Mouse (Mus musculus) CH12.LX (cell line): ENCODE data around the gene Sdc4. TPM values are rescaled to one million over a fixed set of nuclear protein-coding genes. Genes with fewer than 3 reads are reported as not detected.

Experiments
- DNase-seq: peaks from one replicate; pipeline ENCODE4 v3.0.0-alpha.2; 2013; ENCODE audit errors: extremely low read depth
- H3K27ac ChIP-seq: 2 replicates; pipeline ENCODE4 v1.5.1; 2012; ENCODE audit warnings: low read depth, mild to moderate bottlenecking, control low read depth, moderate library complexity; ENCODE audit not compliant: insufficient read depth
- H3K27me3 ChIP-seq: replicated peaks from 2 replicates; pipeline ENCODE3; 2012; ENCODE audit warnings: inconsistent platforms
- H3K36me3 ChIP-seq, 2 experiments: replicated peaks in 1 of 2; 2 replicates each; pipeline versions ENCODE3 to v1.6.1; 2012; ENCODE audit warnings: inconsistent platforms in 1 of 2, low read length in 1 of 2, mild to moderate bottlenecking in 1 of 2, mixed read lengths in 1 of 2, moderate library complexity in 1 of 2; ENCODE audit not compliant: control insufficient read depth in 1 of 2, insufficient read depth in 1 of 2
- H3K4me1 ChIP-seq, 2 experiments: 2 replicates each; pipeline ENCODE4 v1.6.1; 2012; ENCODE audit warnings: inconsistent platforms in 1 of 2, moderate library complexity in 1 of 2; ENCODE audit not compliant: insufficient read depth in 2 of 2, control insufficient read depth in 1 of 2
- H3K4me2 ChIP-seq: 2 replicates; pipeline ENCODE4 v1.6.1; 2012; ENCODE audit warnings: low read depth, mild to moderate bottlenecking, control low read depth; ENCODE audit not compliant: poor library complexity, insufficient read depth, severe bottlenecking
- H3K4me3 ChIP-seq, 3 experiments: fragments of 150-350 bp in 1 of 3; sonication (generic) in 1 of 3; replicated peaks in 1 of 3; 2 replicates each; pipeline versions ENCODE3 to v1.5.1; 2011 to 2012; ENCODE audit warnings: low read depth in 2 of 3, low read length in 2 of 3, mild to moderate bottlenecking in 2 of 3, moderate library complexity in 2 of 3, control low read depth in 1 of 3, improper control_type of control experiment in 1 of 3, inconsistent platforms in 1 of 3, mixed read lengths in 1 of 3; ENCODE audit not compliant: poor library complexity in 1 of 3
- H3K79me2 ChIP-seq: replicated peaks from 2 replicates; pipeline ENCODE4 v1.6.1; 2012; ENCODE audit warnings: mild to moderate bottlenecking, moderate library complexity; ENCODE audit not compliant: control insufficient read depth, poor library complexity, insufficient read depth, severe bottlenecking; ENCODE audit errors: extremely low read depth
- H3K9ac ChIP-seq: 2 replicates; pipeline ENCODE4 v1.6.1; 2012; ENCODE audit warnings: low read depth, mild to moderate bottlenecking, control low read depth, moderate library complexity; ENCODE audit not compliant: insufficient read depth
- H3K9me3 ChIP-seq: replicated peaks from 2 replicates; pipeline ENCODE3; 2012; ENCODE audit warnings: low read length, inconsistent platforms, mixed read lengths
- BHLHE40 ChIP-seq: IDR thresholded peaks from 2 replicates; pipeline ENCODE4 v1.6.1; 2011; ENCODE audit warnings: mild to moderate bottlenecking, low read depth, low read length, improper control_type of control experiment
- CHD2 ChIP-seq: IDR thresholded peaks from 2 replicates; pipeline ENCODE4 v1.6.1; 2011; ENCODE audit warnings: low read length, improper control_type of control experiment
- CTCF ChIP-seq, 2 experiments: IDR thresholded peaks in 1 of 2; conservative IDR thresholded peaks in 1 of 2; 2 replicates each; pipeline ENCODE4 v1.5.1; 2011 to 2012; ENCODE audit warnings: low read depth in 2 of 2, low read length in 2 of 2, improper control_type of control experiment in 1 of 2, inconsistent platforms in 1 of 2, mild to moderate bottlenecking in 1 of 2, moderate library complexity in 1 of 2
- E2F4 ChIP-seq: IDR thresholded peaks from 2 replicates; pipeline ENCODE4 v1.6.1; 2011; ENCODE audit warnings: low read depth, low read length, improper control_type of control experiment; ENCODE audit not compliant: insufficient replicate concordance
- ELF1 ChIP-seq: IDR thresholded peaks from 2 replicates; pipeline ENCODE4 v1.6.1; 2014; ENCODE audit warnings: low read depth, mild to moderate bottlenecking, inconsistent platforms, low read length, improper control_type of control experiment
- ETS1 ChIP-seq: conservative IDR thresholded peaks from 2 replicates; pipeline ENCODE4 v1.6.1; 2012; ENCODE audit warnings: low read depth, mild to moderate bottlenecking, inconsistent platforms, low read length, improper control_type of control experiment, moderate library complexity
- HCFC1 ChIP-seq: IDR thresholded peaks from 2 replicates; pipeline ENCODE4 v1.6.1; 2012; ENCODE audit warnings: low read depth, mild to moderate bottlenecking, inconsistent platforms, low read length, improper control_type of control experiment
- IRF4 ChIP-seq: IDR thresholded peaks from 2 replicates; pipeline ENCODE4 v1.6.1; 2014; ENCODE audit warnings: low read depth, mild to moderate bottlenecking, inconsistent platforms, low read length, improper control_type of control experiment
- KAT2A ChIP-seq: IDR thresholded peaks from 2 replicates; pipeline ENCODE4 v1.6.1; 2012; ENCODE audit warnings: low read length, improper control_type of control experiment, inconsistent platforms; ENCODE audit not compliant: insufficient replicate concordance
- MAX ChIP-seq: IDR thresholded peaks from 2 replicates; pipeline ENCODE4 v1.6.1; 2011; ENCODE audit warnings: low read length, improper control_type of control experiment
- MEF2A ChIP-seq: IDR thresholded peaks from 2 replicates; pipeline ENCODE4 v1.6.1; 2014; ENCODE audit warnings: low read depth, mild to moderate bottlenecking, inconsistent platforms, low read length, improper control_type of control experiment, borderline replicate concordance
- MYC ChIP-seq: IDR thresholded peaks from 2 replicates; pipeline ENCODE4 v1.6.1; 2011; ENCODE audit warnings: low read depth, mild to moderate bottlenecking, improper control_type of control experiment, low read length
- NELFE ChIP-seq: IDR thresholded peaks from 2 replicates; pipeline ENCODE4 v1.6.1; 2011; ENCODE audit warnings: low read depth, low read length, improper control_type of control experiment
- POLR2A ChIP-seq: IDR thresholded peaks from 2 replicates; pipeline ENCODE4 v1.6.1; 2011; ENCODE audit warnings: low read depth, mild to moderate bottlenecking, improper control_type of control experiment, low read length
- POLR2AphosphoS2 ChIP-seq: IDR thresholded peaks from 2 replicates; pipeline ENCODE4 v1.6.1; 2011; ENCODE audit warnings: low read depth, low read length, improper control_type of control experiment
- RAD21 ChIP-seq: IDR thresholded peaks from 2 replicates; pipeline ENCODE4 v1.6.1; 2011; ENCODE audit warnings: low read depth, mild to moderate bottlenecking, low read length, improper control_type of control experiment, moderate library complexity
- RCOR1 ChIP-seq: conservative IDR thresholded peaks from 2 replicates; pipeline ENCODE4 v1.6.1; 2012; ENCODE audit warnings: low read depth, mild to moderate bottlenecking, inconsistent platforms, low read length, improper control_type of control experiment
- SIN3A ChIP-seq: IDR thresholded peaks from 2 replicates; pipeline ENCODE4 v1.6.1; 2012; ENCODE audit warnings: low read length, improper control_type of control experiment, inconsistent platforms
- SMC3 ChIP-seq: IDR thresholded peaks from 2 replicates; pipeline ENCODE4 v1.6.1; 2011; ENCODE audit warnings: low read depth, low read length, improper control_type of control experiment
- TBP ChIP-seq: conservative IDR thresholded peaks from 2 replicates; pipeline ENCODE4 v1.6.1; 2011; ENCODE audit warnings: low read depth, low read length, improper control_type of control experiment
- TCF12 ChIP-seq: IDR thresholded peaks from 2 replicates; pipeline ENCODE4 v1.6.1; 2014; ENCODE audit warnings: low read depth, mild to moderate bottlenecking, inconsistent platforms, low read length, improper control_type of control experiment
- ZC3H11A ChIP-seq: IDR thresholded peaks from 2 replicates; pipeline ENCODE4 v1.6.1; 2012; ENCODE audit warnings: low read depth, mild to moderate bottlenecking, inconsistent platforms, low read length, improper control_type of control experiment
- ZKSCAN1 ChIP-seq: IDR thresholded peaks from 2 replicates; pipeline ENCODE4 v1.6.1; 2012; ENCODE audit warnings: low read depth, inconsistent platforms, low read length, improper control_type of control experiment, borderline replicate concordance
- ZMIZ1 ChIP-seq: IDR thresholded peaks from 2 replicates; pipeline ENCODE4 v1.6.1; 2012; ENCODE audit warnings: low read depth, mild to moderate bottlenecking, inconsistent platforms, low read length, improper control_type of control experiment
- dilution Hi-C: fragments of 300-500 bp; cut with MboI; formaldehyde crosslinking; loops from 2 replicates; pipeline ENCODE4 v1.14.3; 2020; ENCODE audit warnings: low sequenced_read_pairs; ENCODE audit not compliant: extremely low pct_unique_long_range_greater_than_20kb, extremely low pct_ligation_motif_present
- in situ Hi-C: fragments of 300-500 bp; cut with MboI; formaldehyde crosslinking; loops from 3 replicates; pipeline ENCODE4 v1.14.3; 2019; ENCODE audit warnings: low sequenced_read_pairs, low pct_ligation_motif_present, low pct_unique_long_range_greater_than_20kb, mixed read lengths
- polyA plus RNA-seq: library from polyadenylated mRNA; unstranded; fragments of >175 nt; gene quantifications from 2 replicates; pipeline ENCODE4 v1.2.1, GENCODE M21; 2012; ENCODE audit warnings: low read depth; ENCODE audit not compliant: insufficient read length
- total RNA-seq, 2 experiments: library from RNA; depleted of rRNA; stranded (reverse); fragments of 300-350 nt in 1 of 2; fragments of >200 nt in 1 of 2; gene quantifications; 2 replicates each; pipeline ENCODE4 v1.2.3; 2012 to 2014

Gene Sdc4
- total and polyA plus RNA-seq, 3 experiments, result 46.6 to 69.9 (median 59.8) TPM

- in situ Hi-C loops, result loop anchor here (5.0 kb wide), 1 partner anchor 35 kb away; no protein-coding TSS in a partner anchor
- peak; percentile 10 for TF ChIP-seq RAD21
- TF ChIP-seq IRF4, result peak; percentile 73
- TF ChIP-seq POLR2A, result peak; percentile 67
- peak; percentile 73; the same call in 1 of the 2 replicates for TF ChIP-seq TCF12
- TF ChIP-seq E2F4, result no peak
- TF ChIP-seq CHD2, result no peak
- TF ChIP-seq ELF1, result peak; percentile 42; the same call in 1 of the 2 replicates
- peak in 1 of 2 experiments; percentile 45; a peak in 2 of 4 replicates for TF ChIP-seq CTCF (conservative IDR thresholded peaks at IDR 0.05 in 1 of 2, IDR thresholded peaks at IDR 0.05 in 1 of 2; ENCODE audit: low read depth in 2 of 2, low read length in 2 of 2)
- peak; percentile 85; the same call in 1 of the 2 replicates for TF ChIP-seq TBP
- peak; percentile 30 for TF ChIP-seq SMC3
- TF ChIP-seq MEF2A, result peak; percentile 15; the same call in 1 of the 2 replicates
- peak; percentile 43; the same call in 1 of the 2 replicates for TF ChIP-seq MYC
- no peak for TF ChIP-seq ZC3H11A
- TF ChIP-seq ETS1, result peak; percentile 48; the same call in 1 of the 2 replicates
- TF ChIP-seq ZKSCAN1, result no peak
- 0 out of 2 replicates have a peak, but pooled peaks have one; percentile 42 for TF ChIP-seq BHLHE40
- TF ChIP-seq KAT2A, result peak; percentile 76; the same call in 1 of the 2 replicates
- peak; percentile 86 for TF ChIP-seq SIN3A
- TF ChIP-seq MAX, result peak; percentile 46; the same call in 1 of the 2 replicates
- TF ChIP-seq NELFE, result peak; percentile 52
- TF ChIP-seq POLR2AphosphoS2, result peak; percentile 44; the same call in 1 of the 2 replicates
- TF ChIP-seq ZMIZ1, result no peak
- peak; percentile 65; the same call in 1 of the 2 replicates for TF ChIP-seq RCOR1
- TF ChIP-seq HCFC1, result peak; percentile 86
- H3K36me3 ChIP-seq, result peaks cover 3 to 5% of the 10 kb centered on the region in 2 experiments
- H3K9ac ChIP-seq, result peak within 1 kb of the TSS; percentile 83
- peak within 1 kb of the TSS; percentile 66 to 84 (median 69) for H3K4me3 ChIP-seq
- peaks cover 7 to 24% of the 10 kb centered on the region in 2 experiments for H3K4me1 ChIP-seq
- peak; percentile 73 for DNase-seq
- H3K27me3 ChIP-seq, result peaks cover 12% of the 10 kb centered on the region
- peaks cover 2% of the 10 kb centered on the region for H3K9me3 ChIP-seq
- H3K4me2 ChIP-seq, result peak within 1 kb of the TSS; percentile 53
- H3K27ac ChIP-seq, result peak within 1 kb of the TSS; percentile 43
- H3K79me2 ChIP-seq, result peaks cover 8% of the 10 kb centered on the region
- dilution Hi-C loops, result no loop called here
Observed at GRCm38 (mm10) chr2:164456864-164457300, 13.2 kb upstream of the Sdc4 start, which contains the start of gene Sys1. Gene Sys1 (plus strand): TSS chr2:164456964.
